Mouse (Mus musculus) gastrocnemius, postnatal 4 days (tissue): Measurements from ENCODE around the gene Fry. TPM values are rescaled to one million over a fixed set of nuclear protein-coding genes. Genes with fewer than 3 reads are reported as not detected.

Experiments
- DNase-seq, 2 experiments: peaks; one replicate each; pipeline ENCODE4 v3.0.0; 2021 to 2022; ENCODE audit warnings: low spot score in 2 of 2, mixed read lengths in 2 of 2
- long read RNA-seq, 2 experiments: library from polyadenylated mRNA; stranded (forward); transcript quantifications; one replicate each; pipeline ENCODE4 v2.0.0; 2021
- total RNA-seq, 2 experiments: library from RNA; stranded (reverse); gene quantifications; 2 replicates each; pipeline ENCODE4 v1.2.3; 2021

Fry gene
- total RNA-seq: 10 to 100 TPM; 77.8 to 83.3 TPM
- long read RNA-seq, experiment 1, partial matches to known transcripts: 17 of 27 reads
- long read RNA-seq, experiment 1, other reads (novel, unspliced or antisense): 7 of 27 reads
- long read RNA-seq, experiment 2, partial matches to known transcripts: 24 of 38 reads
- long read RNA-seq, experiment 2, other reads (novel, unspliced or antisense): 10 of 38 reads

GRCm38 (mm10) chr5:150118455-150119241 lies at the start of gene Fry:
Gene Fry (plus strand): TSS chr5:150118645.
- DNase-seq: peak; percentile 87 to 92

GRCm38 (mm10) chr5:150070086-150070485 lies 48.4 kb upstream of the Fry start:
- peak in 1 of 2 experiments; percentile 7 for DNase-seq

GRCm38 (mm10) chr5:150071738-150072137 lies 46.7 kb upstream of the Fry start:
- no peak for DNase-seq

GRCm38 (mm10) chr5:150079866-150080797 lies 38.3 kb upstream of the Fry start:
- DNase-seq: no peak

GRCm38 (mm10) chr5:150082696-150083095 lies 35.7 kb upstream of the Fry start:
- DNase-seq: no peak

GRCm38 (mm10) chr5:150083190-150083589 lies 35.3 kb upstream of the Fry start:
- DNase-seq: no peak

GRCm38 (mm10) chr5:150097620-150098019 lies 20.8 kb upstream of the Fry start:
- DNase-seq: peak in 1 of 2 experiments; percentile 42

GRCm38 (mm10) chr5:150098754-150099153 lies 19.7 kb upstream of the Fry start:
- no peak for DNase-seq

- DNase-seq: no peak
Measured at GRCm38 (mm10) chr5:150101789-150102188, 16.7 kb upstream of the Fry start.

GRCm38 (mm10) chr5:150106358-150106757 lies 12.1 kb upstream of the Fry start:
- no peak for DNase-seq

GRCm38 (mm10) chr5:150111236-150111635 lies 7.2 kb upstream of the Fry start:
- no peak for DNase-seq

GRCm38 (mm10) chr5:150114007-150114406 lies 4.4 kb upstream of the Fry start:
- DNase-seq: no peak

- no peak for DNase-seq
Measured at GRCm38 (mm10) chr5:150114778-150115177, 3.7 kb upstream of the Fry start.

GRCm38 (mm10) chr5:150115271-150116092 lies 3.0 kb upstream of the Fry start:
- DNase-seq: peak in 1 of 2 experiments; percentile 34

GRCm38 (mm10) chr5:150116216-150116905 lies 2.1 kb upstream of the Fry start:
- DNase-seq: no peak

- no peak for DNase-seq
Measured at GRCm38 (mm10) chr5:150116906-150117216, 1.6 kb upstream of the Fry start.

GRCm38 (mm10) chr5:150118124-150118454 lies 356 bp upstream of the Fry start:
- DNase-seq: no peak

GRCm38 (mm10) chr5:150120676-150121075 lies 2.2 kb downstream of the Fry start:
- DNase-seq: no peak

GRCm38 (mm10) chr5:150122095-150122494 lies 3.6 kb downstream of the Fry start:
- DNase-seq: no peak

GRCm38 (mm10) chr5:150122571-150122970 lies 4.1 kb downstream of the Fry start:
- no peak for DNase-seq
